Mouse (Mus musculus): Measurements from ENCODE around the gene Rpl15.

- no peak for TF ChIP-seq CTCF (IDR thresholded peaks at IDR 0.05; ENCODE audit: insufficient read depth, low read depth, low read length)
- no peak for TF ChIP-seq POLR2A (IDR thresholded peaks at IDR 0.05; ENCODE audit: insufficient read depth, low read depth, low read length)
Measured at GRCm38 (mm10) chr14:18274526-18274925, 3.3 kb upstream of the Rpl15 start.
